Mouse (Mus musculus) MEL (cell line): ENCODE results near the gene Vwa3b.

ENCODE experiments used
- GABPA ChIP-seq: IDR thresholded peaks from 2 replicates; pipeline ENCODE4 v1.6.1; 2012; ENCODE audit warnings: low read depth, mild to moderate bottlenecking, inconsistent platforms, low read length, improper control_type of control experiment, moderate library complexity
- POLR2A ChIP-seq, 2 experiments: IDR thresholded peaks; 2 replicates each; pipeline ENCODE4 v1.6.1; 2011 to 2012; ENCODE audit warnings: low read length in 2 of 2, mild to moderate bottlenecking in 2 of 2, control low read depth in 1 of 2, improper control_type of control experiment in 1 of 2, low read depth in 1 of 2, moderate library complexity in 1 of 2; ENCODE audit not compliant: control insufficient read depth in 1 of 2, insufficient read depth in 1 of 2, poor library complexity in 1 of 2

GRCm38 (mm10) chr1:36985896-36986295 is 40.5 kb upstream of the Vwa3b start:
- TF ChIP-seq GABPA (no peak), POLR2A (IDR thresholded peaks at IDR 0.05; ENCODE audit: control insufficient read depth in 1 of 2, insufficient read depth in 1 of 2, low read depth in 1 of 2, low read length in 2 of 2, poor library complexity in 1 of 2) (no peak)
